Mouse (Mus musculus) naive thymus-derived CD4-positive, alpha-beta T cell, adult 5 months (primary cell): ENCODE results near the gene Rnase4. TPM values are rescaled to one million over a fixed set of nuclear protein-coding genes. Genes with fewer than 3 reads are reported as not detected.

Experiments
- polyA plus RNA-seq: library from polyadenylated mRNA; unstranded; fragments of 100-300 nt; shearing (Covaris generic); gene quantifications from one replicate; pipeline ENCODE4 v1.2.1, GENCODE M21; 2017

Rnase4 gene
- 0.39 TPM for polyA plus RNA-seq

GRCm38 (mm10) chr14:51090921-51091900 is at the start of gene Rnase4, which contains the start of gene Ang:
Rnase4 (plus strand) TSS chr14:51091077.
Ang (plus strand) TSS chr14:51091150.

GRCm38 (mm10) chr14:51041769-51042168 is 49.1 kb upstream of the Rnase4 start, which contains the start of gene Rnase9:
Rnase9 (minus strand) TSS chr14:51041869.

DNA sequence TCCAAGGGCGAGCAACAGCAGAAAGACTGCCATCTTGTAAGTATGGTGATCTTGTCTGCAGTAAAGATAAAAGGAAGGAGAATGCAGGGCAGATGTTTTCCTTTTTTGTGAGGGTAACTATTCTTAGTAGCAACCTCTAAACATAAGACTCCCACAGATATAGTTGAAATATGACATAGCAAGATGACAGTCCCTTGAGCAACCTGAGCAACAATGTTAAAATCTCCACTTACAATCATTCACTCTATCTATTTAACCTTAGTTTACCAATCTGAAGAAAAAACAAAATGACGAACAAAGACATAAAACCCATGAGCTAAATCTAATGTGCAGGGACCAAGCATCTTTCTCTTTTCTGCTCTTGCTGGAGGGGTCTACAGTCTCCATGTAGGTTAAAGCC is 40.8 kb upstream of the Rnase4 start, which contains the start of gene Rnase11:
Rnase11 (minus strand) TSS at position 101 of the 400 bp plus-strand sequence.

DNA sequence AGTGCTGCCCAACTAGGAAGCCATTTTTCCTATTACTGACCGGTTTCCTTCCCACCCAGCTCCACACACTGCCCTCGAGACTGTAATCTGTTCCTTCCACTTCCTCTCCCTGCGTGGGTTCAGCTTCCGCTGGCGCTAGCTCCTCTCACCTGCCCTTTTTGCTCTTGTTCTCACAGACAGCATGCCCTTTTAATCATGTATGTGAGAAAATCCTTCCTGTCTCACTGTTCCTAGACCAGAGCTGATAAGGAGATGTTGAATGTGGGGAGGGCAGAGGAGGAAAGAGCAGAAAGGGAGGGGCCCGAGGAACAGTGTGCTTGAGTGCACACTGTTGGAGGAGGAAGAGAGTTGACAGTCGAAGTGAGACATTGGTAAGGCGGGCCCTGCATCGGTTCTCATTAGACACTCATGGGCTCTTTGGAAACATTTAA is 33.5 kb upstream of the Rnase4 start, which contains the start of gene Rnase12:
Rnase12 (minus strand) TSS at position 261 of the 431 bp plus-strand sequence.

GRCm38 (mm10) chr14:51074335-51074734 is 16.5 kb upstream of the Rnase4 start, which contains the start of gene Olfr750:
Olfr750 (minus strand) TSS chr14:51074435.

GRCm38 (mm10) chr14:51113916-51114560 is 23.2 kb downstream of the Rnase4 start, which contains the start of gene Eddm3b:
Eddm3b (plus strand) TSS chr14:51114426.

GRCm38 (mm10) chr14:51146685-51147084 is 55.8 kb downstream of the Rnase4 start, which contains the start of gene Rnase1:
Rnase1 (minus strand) TSS chr14:51146785.

Other genes with a start within 250 kb of the Rnase4 start
- gene Tep1, start 220.5 kb upstream of the Rnase4 start, polyA plus RNA-seq = 15.7 TPM
- gene Klhl33, start 193.6 kb upstream of the Rnase4 start, polyA plus RNA-seq = 0.14 TPM
- 101 TPM for gene Osgep, start 166.2 kb upstream of the Rnase4 start, polyA plus RNA-seq
- 62.6 TPM for gene Apex1, start 166.1 kb upstream of the Rnase4 start, polyA plus RNA-seq
- gene Pip4p1, start 160.2 kb upstream of the Rnase4 start, polyA plus RNA-seq = 138 TPM
- gene Pnp, start 160.0 kb upstream of the Rnase4 start, polyA plus RNA-seq = 26.3 TPM
- gene Gm49342, start 146.6 kb upstream of the Rnase4 start, polyA plus RNA-seq = not detected
- gene Pnp2, start 135.1 kb upstream of the Rnase4 start, polyA plus RNA-seq = not detected
- gene Rnase10, start 83.3 kb upstream of the Rnase4 start, polyA plus RNA-seq = not detected
- gene Rnase9, start 49.2 kb upstream of the Rnase4 start, polyA plus RNA-seq = not detected
- not detected for gene Rnase11, start 40.9 kb upstream of the Rnase4 start, polyA plus RNA-seq
- gene Rnase12, start 33.4 kb upstream of the Rnase4 start, polyA plus RNA-seq = not detected
- 0.09 TPM for gene Olfr750, start 16.6 kb upstream of the Rnase4 start, polyA plus RNA-seq
- gene Ang, start 73 bp downstream of the Rnase4 start, polyA plus RNA-seq = not detected
- gene Eddm3b, start 23.3 kb downstream of the Rnase4 start, polyA plus RNA-seq = not detected
- not detected for gene Rnase6, start 32.8 kb downstream of the Rnase4 start, polyA plus RNA-seq
- gene Rnase1, start 55.7 kb downstream of the Rnase4 start, polyA plus RNA-seq = not detected
- gene Rnase2b, start 71.2 kb downstream of the Rnase4 start, polyA plus RNA-seq = not detected
- gene Ang2, start 108.1 kb downstream of the Rnase4 start, polyA plus RNA-seq = not detected
- not detected for gene Ear14, start 112.3 kb downstream of the Rnase4 start, polyA plus RNA-seq
- gene Rnase2a, start 165.0 kb downstream of the Rnase4 start, polyA plus RNA-seq = not detected